Mouse (Mus musculus): ENCODE results near the gene Celf2.

DNA sequence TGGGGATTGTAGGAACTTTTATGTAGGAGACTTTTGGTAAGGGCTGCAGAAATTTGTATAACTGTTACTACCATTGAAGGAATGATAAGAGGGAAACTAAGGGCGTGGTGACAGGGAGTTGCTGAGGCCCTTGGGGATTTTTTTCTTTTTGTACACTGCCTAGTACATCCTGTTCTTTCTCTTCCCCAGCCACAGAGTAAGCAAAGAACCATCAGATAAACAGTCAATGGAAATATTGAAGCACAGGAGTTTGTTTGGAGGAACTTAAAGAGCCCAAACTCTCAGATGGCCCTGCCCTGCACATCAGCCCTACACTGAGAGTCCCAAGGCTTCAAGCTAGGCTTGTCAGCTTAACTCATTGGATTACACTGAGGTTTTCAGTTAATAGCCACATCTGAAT, 267.2 kb downstream of the Celf2 start:
- TF ChIP-seq CTCF (IDR thresholded peaks at IDR 0.05; ENCODE audit: extremely low read depth, insufficient read length, insufficient replicate concordance, low read depth, low read length) (no peak), POLR2A (IDR thresholded peaks at IDR 0.05; ENCODE audit: low read depth, low read length) (no peak)
